Comparison of ENCODE assay signal across 6 mouse cellular contexts in genomic region chr11:21288153-21288552, GRCm38 (mm10). TPM values are rescaled to one million over a fixed set of nuclear protein-coding genes. Genes with fewer than 3 reads are reported as not detected.
DNase-seq lines count a peak whose midpoint lies in the region; ATAC-seq and TF ChIP-seq lines count a peak whose summit lies in the region.
"Not testable (repeated sequence)": the region's sequence is repeated elsewhere in the genome, so short reads cannot be mapped to it uniquely, and the experiment has no call there.

No protein-coding gene starts in this region.

- not testable (repeated sequence) for H3K4me3 ChIP-seq in G1E (ENCODE audit: low read depth, low read length); liver, embryonic 14.5 days (ENCODE audit: insufficient read depth in 1 of 2, low read depth in 2 of 2, low read length in 2 of 2)

- peak; percentile 37 for DNase-seq in A20 (ENCODE audit: low read depth, low spot score)
- DNase-seq in G1E (ENCODE audit: low spot score); liver, embryonic 14.5 days (ENCODE audit: low read depth in 3 of 3, low spot score in 3 of 3): not testable (repeated sequence)
- DNase-seq in kidney, adult 9 months = peak; percentile 17

- H3K9ac ChIP-seq in liver, embryonic 14.5 days (replicated peaks) = not testable (repeated sequence)

- H3K27ac ChIP-seq in liver, embryonic 14.5 days = not testable (repeated sequence)

- H3K4me2 ChIP-seq in liver, embryonic 14.5 days (ENCODE audit: low read depth) = not testable (repeated sequence)

- not testable (repeated sequence) for H3K9me3 ChIP-seq in G1E (replicated peaks); liver, embryonic 14.5 days (ENCODE audit: control insufficient read depth, low read length)

- H3K4me1 ChIP-seq in G1E (ENCODE audit: insufficient read depth, low read depth, low read length) = peaks cover 12% of the 10 kb centered on the region
- not testable (repeated sequence) for H3K4me1 ChIP-seq in liver, embryonic 14.5 days (replicated peaks; ENCODE audit: control insufficient read depth in 2 of 2, insufficient read depth in 2 of 2, low read length in 1 of 2)

- H3K36me3 ChIP-seq in G1E (replicated peaks) = peaks cover 37% of the 10 kb centered on the region
- not testable (repeated sequence) for H3K36me3 ChIP-seq in liver, embryonic 14.5 days (replicated peaks; ENCODE audit: control insufficient read depth, insufficient read depth, low read depth)

- not testable (repeated sequence) for H3K27me3 ChIP-seq in G1E (ENCODE audit: insufficient read depth, low read length); liver, embryonic 14.5 days (ENCODE audit: control insufficient read depth, insufficient read depth, low read length)

- TF ChIP-seq EP300 in liver, embryonic 14.5 days (IDR thresholded peaks at IDR 0.05; ENCODE audit: low read depth) = not testable (repeated sequence)

- peak; percentile 70 for ATAC-seq in G1E (ENCODE audit: extremely low read depth, insufficient number of reproducible peaks, low FRiP score, poor library complexity, severe bottlenecking)
- ATAC-seq in common myeloid progenitor, adult 5-6 weeks (replicated peaks; ENCODE audit: low read depth, poor library complexity, severe bottlenecking) = peak; percentile 78
- ATAC-seq in liver, embryonic 14.5 days (ENCODE audit: insufficient read depth) = not testable (repeated sequence)
- 0 out of 2 replicates have a peak, but pooled peaks have one; percentile 48 for ATAC-seq in megakaryocyte-erythroid progenitor cell, adult 5-6 weeks (replicated peaks; ENCODE audit: low FRiP score, low TSS enrichment, poor library complexity, severe bottlenecking)

- not testable (repeated sequence) for TF ChIP-seq CTCF in G1E (IDR thresholded peaks at IDR 0.05; ENCODE audit: low read depth, low read length)
- TF ChIP-seq CTCF in liver, embryonic 14.5 days (IDR thresholded peaks at IDR 0.05; ENCODE audit: low read depth) = peak; percentile 34

- WGBS in liver, embryonic 14.5 days (ENCODE audit: insufficient replicate concordance) = 81% methylated on average over 2 of the region's 2 CpGs

RNA-seq across cellular contexts. Expression of gene Vps54, which starts 49.1 kb away (rescaled TPM):
- total RNA-seq in G1E (2014; fragmentation: Nextera tagmentation) = 42.9 and 61.4 TPM in 2 replicates
- total RNA-seq in G1E (2017) = 55.4 and 58.4 TPM in 2 replicates
- 1.4 and 1.7 TPM in 2 replicates for polyA plus RNA-seq in G1E (2012)
- 45.4 and 60.2 TPM in 2 replicates for total RNA-seq in common myeloid progenitor, adult 5-6 weeks (2017)
- 4.6 and 7.6 TPM in 2 replicates for polyA plus RNA-seq in liver, embryonic 14.5 days (2012; rRNA removed)
- polyA plus RNA-seq in liver, embryonic 14.5 days (2014; fragmentation: Nextera tagmentation; extraction: Ambion mirVana) = 4.4 and 5.1 TPM in 2 replicates
- total RNA-seq in megakaryocyte-erythroid progenitor cell, adult 5-6 weeks (2014; fragmentation: Nextera tagmentation) = 21.8 and 42.9 TPM in 2 replicates
- total RNA-seq in megakaryocyte-erythroid progenitor cell, adult 5-6 weeks (2017) = 52.1 and 58.8 TPM in 2 replicates
